Mouse (Mus musculus) liver, embryonic 15.5 days (tissue): Measurements from ENCODE around the gene 1700023F06Rik. TPM values are rescaled to one million over a fixed set of nuclear protein-coding genes. Genes with fewer than 3 reads are reported as not detected.

Experiments
- ATAC-seq: fragments of 200-750 bp; cut with Nextera tagmentation; 2 replicates; pipeline ENCODE4 v1.8.0; 2017; ENCODE audit warnings: moderate number of reproducible peaks, mild to moderate bottlenecking, moderate library complexity; ENCODE audit not compliant: insufficient read depth
- H3K27ac ChIP-seq: fragments of 300-500 bp; sonication (generic); replicated peaks from 2 replicates; pipeline ENCODE4 v1.5.1; 2015; ENCODE audit warnings: mild to moderate bottlenecking, inconsistent platforms
- H3K27me3 ChIP-seq: fragments of 300-500 bp; sonication (generic); 2 replicates; pipeline ENCODE4 v1.6.1; 2015; ENCODE audit warnings: mild to moderate bottlenecking, inconsistent platforms
- H3K36me3 ChIP-seq: fragments of 300-500 bp; sonication (generic); replicated peaks from 2 replicates; pipeline ENCODE4 v1.6.1; 2015; ENCODE audit warnings: moderate library complexity, mild to moderate bottlenecking, inconsistent platforms
- H3K4me1 ChIP-seq: fragments of 300-500 bp; sonication (generic); replicated peaks from 2 replicates; pipeline ENCODE4 v1.6.1; 2015; ENCODE audit warnings: inconsistent platforms
- H3K4me2 ChIP-seq: fragments of 300-500 bp; sonication (generic); 2 replicates; pipeline ENCODE4 v1.6.1; 2015; ENCODE audit warnings: moderate library complexity, mild to moderate bottlenecking, inconsistent platforms
- H3K4me3 ChIP-seq: fragments of 300-500 bp; sonication (generic); replicated peaks from 2 replicates; pipeline ENCODE4 v1.5.1; 2015; ENCODE audit warnings: mild to moderate bottlenecking, inconsistent platforms
- H3K9ac ChIP-seq: fragments of 300-500 bp; sonication (generic); 2 replicates; pipeline ENCODE4 v1.6.1; 2015; ENCODE audit warnings: moderate library complexity, mild to moderate bottlenecking, inconsistent platforms
- H3K9me3 ChIP-seq: fragments of 300-500 bp; sonication (generic); replicated peaks from 2 replicates; pipeline ENCODE4 v1.6.1; 2016; ENCODE audit warnings: inconsistent platforms
- WGBS: fragments of 180-500 bp; shearing (Covaris S2); methylation state at CpG from one replicate; pipeline ENCODE4 v1.1.7; 2015; ENCODE audit warnings: mixed read lengths; ENCODE audit not compliant: insufficient replicate concordance; 5-methylcytosine and 5-hydroxymethylcytosine counted together
- polyA plus RNA-seq: library from polyadenylated mRNA; unstranded; fragments of >200 nt; fragmentation: Nextera tagmentation; extraction: Ambion mirVana; gene quantifications from 2 replicates; pipeline ENCODE4 v1.2.1, GENCODE M21; 2015

Gene 1700023F06Rik
- polyA plus RNA-seq, 1 experiment from 2014 or later, result 0.08 TPM

GRCm38 (mm10) chr11:103240740-103241139, 32.4 kb upstream of the 1700023F06Rik start:
- no peak for ATAC-seq
- no peak overlapping the region for H3K4me2 ChIP-seq
- H3K36me3 ChIP-seq, result no peaks in the 10 kb centered on the region
- H3K9me3 ChIP-seq, result no peaks in the 10 kb centered on the region
- no peak overlapping the region for H3K9ac ChIP-seq
- H3K4me1 ChIP-seq, result peaks cover under 1% of the 10 kb centered on the region
- H3K4me3 ChIP-seq, result no peak overlapping the region
- 30% methylated on average over 7 of the region's 7 CpGs for WGBS
- H3K27ac ChIP-seq, result no peak overlapping the region
- H3K27me3 ChIP-seq, result no peaks in the 10 kb centered on the region

- WGBS, result 71% methylated on average over 9 of the region's 9 CpGs
Measured at GRCm38 (mm10) chr11:103237757-103238156, 29.4 kb upstream of the 1700023F06Rik start.

GRCm38 (mm10) chr11:103236903-103237302, 28.5 kb upstream of the 1700023F06Rik start:
- Histone ChIP-seq H3K4me3 (no peak overlapping the region), H3K36me3 (no peaks in the 10 kb centered on the region), H3K27ac (no peak overlapping the region), H3K9ac (no peak overlapping the region), H3K4me1 (no peaks in the 10 kb centered on the region), H3K4me2 (no peak overlapping the region), H3K27me3 (no peaks in the 10 kb centered on the region), H3K9me3 (no peaks in the 10 kb centered on the region)
- ATAC-seq, result no peak
- 63% methylated on average over 10 of the region's 10 CpGs for WGBS

More at GRCm38 (mm10) chr11:103237757-103238156, 29.4 kb upstream of the 1700023F06Rik start:
- H3K4me3 ChIP-seq, result no peak overlapping the region
- no peak for ATAC-seq
- H3K4me2 ChIP-seq, result no peak overlapping the region
- H3K27me3 ChIP-seq, result no peaks in the 10 kb centered on the region
- H3K9ac ChIP-seq, result no peak overlapping the region
- H3K9me3 ChIP-seq, result no peaks in the 10 kb centered on the region
- no peaks in the 10 kb centered on the region for H3K36me3 ChIP-seq
- H3K27ac ChIP-seq, result no peak overlapping the region
- no peaks in the 10 kb centered on the region for H3K4me1 ChIP-seq

DNA sequence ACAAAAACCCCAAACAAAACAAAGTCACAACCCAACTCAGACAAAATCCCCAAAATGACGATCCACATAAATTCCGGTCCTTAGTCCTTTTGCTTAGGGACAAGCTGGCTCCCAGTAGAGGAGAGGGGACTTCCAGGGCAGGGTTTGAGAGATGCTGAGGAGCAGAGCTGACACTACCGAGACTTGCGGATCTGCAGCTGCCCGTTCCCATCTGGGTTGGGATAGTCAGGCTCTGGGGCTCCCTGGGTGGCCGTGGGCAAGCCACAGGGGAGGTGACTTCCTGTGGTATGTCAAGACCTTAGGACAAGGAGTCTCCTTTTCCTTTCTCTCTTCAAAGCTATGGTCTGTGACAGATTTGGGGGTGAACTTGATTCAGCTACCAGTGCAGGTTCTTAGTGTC, 28.1 kb upstream of the 1700023F06Rik start:
- H3K36me3 ChIP-seq, result no peaks in the 10 kb centered on the region
- H3K9ac ChIP-seq, result no peak overlapping the region
- no peaks in the 10 kb centered on the region for H3K4me1 ChIP-seq
- WGBS, result 70% methylated on average over 6 of the region's 6 CpGs
- no peaks in the 10 kb centered on the region for H3K27me3 ChIP-seq
- no peak overlapping the region for H3K4me3 ChIP-seq
- no peak overlapping the region for H3K4me2 ChIP-seq
- no peak for ATAC-seq
- H3K27ac ChIP-seq, result no peak overlapping the region
- no peaks in the 10 kb centered on the region for H3K9me3 ChIP-seq

- Histone ChIP-seq H3K27me3 (no peaks in the 10 kb centered on the region), H3K4me3 (no peak overlapping the region), H3K27ac (no peak overlapping the region), H3K36me3 (peaks cover 3% of the 10 kb centered on the region; the same call in 1 of the 2 replicates), H3K4me1 (no peaks in the 10 kb centered on the region), H3K9ac (no peak overlapping the region), H3K9me3 (no peaks in the 10 kb centered on the region), H3K4me2 (no peak overlapping the region)
- no peak for ATAC-seq
- WGBS, result 61% methylated on average over 11 of the region's 11 CpGs
Measured at GRCm38 (mm10) chr11:103235702-103236101, 27.3 kb upstream of the 1700023F06Rik start.

DNA sequence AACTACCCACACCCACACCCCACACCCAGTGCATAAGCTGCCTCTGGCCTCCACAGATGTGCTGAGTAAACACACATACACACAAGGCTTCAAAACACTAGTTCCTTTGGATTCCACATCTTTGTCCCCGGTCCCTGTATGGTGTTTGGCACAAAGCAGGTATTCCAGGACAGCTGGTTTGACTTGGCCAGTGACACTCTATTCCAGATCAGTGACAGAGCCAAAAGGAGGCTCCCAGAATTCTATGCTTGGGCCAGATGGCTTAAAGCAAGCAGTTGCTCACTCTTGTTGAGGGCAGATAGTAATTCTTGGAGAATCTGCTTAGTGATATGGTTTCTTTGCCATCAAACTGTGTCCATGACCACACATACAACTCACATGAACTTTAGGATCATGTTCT, 26.1 kb upstream of the 1700023F06Rik start:
- H3K9me3 ChIP-seq, result no peaks in the 10 kb centered on the region
- no peaks in the 10 kb centered on the region for H3K4me1 ChIP-seq
- H3K27ac ChIP-seq, result no peak overlapping the region
- no peak for ATAC-seq
- H3K27me3 ChIP-seq, result no peaks in the 10 kb centered on the region
- WGBS, result 56% methylated on average over 1 of the region's 1 CpGs
- no peak overlapping the region for H3K4me2 ChIP-seq
- H3K36me3 ChIP-seq, result peaks cover 15% of the 10 kb centered on the region
- no peak overlapping the region for H3K9ac ChIP-seq
- H3K4me3 ChIP-seq, result no peak overlapping the region

GRCm38 (mm10) chr11:103232966-103233365, 24.6 kb upstream of the 1700023F06Rik start:
- H3K4me1 ChIP-seq, result no peaks in the 10 kb centered on the region
- WGBS, result 30% methylated on average over 7 of the region's 7 CpGs
- peaks cover 20% of the 10 kb centered on the region for H3K36me3 ChIP-seq
- H3K4me3 ChIP-seq, result no peak overlapping the region
- no peaks in the 10 kb centered on the region for H3K27me3 ChIP-seq
- no peaks in the 10 kb centered on the region for H3K9me3 ChIP-seq
- H3K4me2 ChIP-seq, result no peak overlapping the region
- no peak overlapping the region for H3K9ac ChIP-seq
- no peak overlapping the region for H3K27ac ChIP-seq
- ATAC-seq, result no peak

GRCm38 (mm10) chr11:103231367-103231766, 23.0 kb upstream of the 1700023F06Rik start:
- no peaks in the 10 kb centered on the region for H3K4me1 ChIP-seq
- no peak overlapping the region for H3K4me2 ChIP-seq
- H3K9me3 ChIP-seq, result no peaks in the 10 kb centered on the region
- no peaks in the 10 kb centered on the region for H3K27me3 ChIP-seq
- H3K36me3 ChIP-seq, result peaks cover 20% of the 10 kb centered on the region
- 71% methylated on average over 7 of the region's 7 CpGs for WGBS
- no peak for ATAC-seq
- H3K9ac ChIP-seq, result no peak overlapping the region
- no peak overlapping the region for H3K4me3 ChIP-seq
- no peak overlapping the region for H3K27ac ChIP-seq

DNA sequence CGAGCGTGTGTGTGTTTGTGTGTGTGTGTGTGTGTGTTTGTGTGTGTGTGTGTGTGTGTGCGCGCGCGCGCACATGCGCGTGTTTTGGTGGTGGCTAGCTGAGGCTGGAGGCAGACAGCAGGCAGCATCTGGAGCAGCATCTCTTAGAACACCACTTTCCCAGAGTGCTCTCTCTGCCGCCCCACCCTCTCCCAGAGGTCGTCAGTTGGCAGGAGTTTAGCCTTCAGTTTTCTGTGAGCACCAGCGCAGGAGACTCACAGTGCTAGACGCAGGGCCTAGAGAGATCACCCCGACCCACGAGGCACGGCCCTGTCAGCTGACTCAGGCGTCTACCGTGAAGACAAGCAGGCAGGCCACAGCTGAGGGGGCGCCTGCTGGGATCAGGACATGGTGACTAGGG, 22.3 kb upstream of the 1700023F06Rik start:
- Histone ChIP-seq H3K36me3 (peaks cover 20% of the 10 kb centered on the region), H3K9me3 (no peaks in the 10 kb centered on the region), H3K27ac (no peak overlapping the region), H3K4me3 (no peak overlapping the region), H3K9ac (no peak overlapping the region), H3K27me3 (no peaks in the 10 kb centered on the region), H3K4me2 (no peak overlapping the region), H3K4me1 (no peaks in the 10 kb centered on the region)
- WGBS, result 81% methylated on average over 19 of the region's 19 CpGs
- no peak for ATAC-seq

DNA sequence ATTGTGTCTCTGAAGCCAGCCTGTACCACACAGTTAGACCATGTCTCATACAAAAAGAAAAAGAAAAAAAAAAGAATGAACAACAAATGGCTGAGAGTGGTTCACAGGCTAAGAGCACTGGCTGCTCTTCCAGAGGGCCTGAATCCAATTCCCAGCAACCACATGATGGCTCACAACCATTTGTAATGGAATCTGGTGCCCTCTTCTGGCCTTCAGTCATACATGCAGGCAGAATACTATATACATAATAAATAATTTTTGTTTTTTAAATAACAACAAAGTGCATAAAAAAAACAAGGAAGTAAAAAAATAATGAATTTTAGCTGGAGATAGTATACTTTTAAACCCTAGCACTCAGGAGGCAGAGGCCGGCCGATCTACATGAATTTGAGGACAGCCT, 21.2 kb upstream of the 1700023F06Rik start:
- H3K4me2 ChIP-seq, result no peak overlapping the region
- no peak overlapping the region for H3K4me3 ChIP-seq
- H3K9me3 ChIP-seq, result no peaks in the 10 kb centered on the region
- no peaks in the 10 kb centered on the region for H3K27me3 ChIP-seq
- 92% methylated on average over 2 of the region's 2 CpGs for whole genome bisulfite sequencing
- H3K9ac ChIP-seq, result no peak overlapping the region
- no peaks in the 10 kb centered on the region for H3K4me1 ChIP-seq
- no peak for ATAC-seq
- peaks cover 20% of the 10 kb centered on the region for H3K36me3 ChIP-seq
- H3K27ac ChIP-seq, result no peak overlapping the region

DNA sequence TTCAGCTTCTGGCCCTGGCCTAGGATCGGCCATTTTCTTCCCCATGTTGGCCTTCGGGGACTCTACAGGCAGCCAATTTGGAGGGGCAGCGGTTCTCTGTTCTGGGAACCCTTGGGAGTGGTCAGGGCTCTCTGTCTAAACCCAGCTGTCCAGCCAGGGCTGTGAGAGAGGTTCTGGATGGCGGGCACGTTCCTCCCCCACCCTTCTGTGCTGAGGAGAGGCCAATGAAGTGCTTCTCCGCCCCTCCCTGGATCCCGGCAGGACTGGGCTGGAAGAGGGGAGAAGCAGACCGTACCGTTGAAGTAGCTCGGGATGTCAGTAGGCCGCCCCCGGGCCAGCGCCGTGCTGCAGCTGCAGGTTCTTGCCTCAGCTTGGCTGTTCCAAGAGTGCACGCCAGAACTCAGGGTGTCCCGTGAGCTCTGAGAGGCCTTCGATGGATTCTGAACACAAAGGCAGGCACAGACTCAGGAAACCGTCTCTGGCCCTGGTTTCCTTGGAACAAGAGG, 15.6 kb upstream of the 1700023F06Rik start:
- Histone ChIP-seq H3K4me1 (no peaks in the 10 kb centered on the region), H3K9ac (no peak overlapping the region), H3K9me3 (no peaks in the 10 kb centered on the region), H3K27me3 (0 out of 2 replicates have a peak, but pooled peaks cover 7% of the 10 kb centered on the region), H3K27ac (no peak overlapping the region), H3K4me2 (no peak overlapping the region), H3K36me3 (0 out of 2 replicates have a peak, but pooled peaks cover under 1% of the 10 kb centered on the region), H3K4me3 (no peak overlapping the region)
- no peak for ATAC-seq
- 69% methylated on average over 18 of the region's 18 CpGs for WGBS

DNA sequence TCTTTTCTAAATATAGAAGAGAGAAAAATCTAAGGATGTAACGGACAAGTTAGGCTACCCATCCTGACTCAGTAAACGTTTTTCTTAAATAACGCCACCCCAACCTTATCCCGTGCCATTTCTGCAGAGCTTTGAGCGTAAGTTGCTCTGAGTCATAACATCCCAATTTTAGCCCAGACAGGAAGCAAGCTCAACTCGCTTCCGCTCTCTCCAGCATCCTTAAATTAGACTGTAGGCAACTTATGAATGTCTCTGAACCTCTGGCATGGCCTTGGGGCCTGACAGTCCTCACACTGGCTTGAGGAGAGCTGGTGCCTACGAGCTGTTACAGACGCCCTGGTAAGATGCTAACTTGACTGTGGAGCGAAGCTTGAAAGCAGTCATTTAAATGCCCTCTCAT, 15.1 kb upstream of the 1700023F06Rik start:
- ATAC-seq, result no peak
- Histone ChIP-seq H3K9me3 (no peaks in the 10 kb centered on the region), H3K36me3 (no peaks in the 10 kb centered on the region), H3K9ac (no peak overlapping the region), H3K4me3 (no peak overlapping the region), H3K4me2 (no peak overlapping the region), H3K4me1 (peaks cover 2% of the 10 kb centered on the region), H3K27me3 (peaks cover 10% of the 10 kb centered on the region; the same call in 1 of the 2 replicates), H3K27ac (no peak overlapping the region)
- 54% methylated on average over 10 of the region's 10 CpGs for WGBS
